Mouse (Mus musculus) E14TG2a.4 (cell line): ENCODE data around the gene Aptx.

Source experiments
- CTCF ChIP-seq: conservative IDR thresholded peaks from 2 replicates; pipeline ENCODE4 v1.5.1; 2014; ENCODE audit warnings: low read length
- NANOG ChIP-seq: IDR thresholded peaks from 2 replicates; pipeline ENCODE4 v1.6.1; 2014; ENCODE audit warnings: borderline replicate concordance, low read length, mixed read lengths

DNA sequence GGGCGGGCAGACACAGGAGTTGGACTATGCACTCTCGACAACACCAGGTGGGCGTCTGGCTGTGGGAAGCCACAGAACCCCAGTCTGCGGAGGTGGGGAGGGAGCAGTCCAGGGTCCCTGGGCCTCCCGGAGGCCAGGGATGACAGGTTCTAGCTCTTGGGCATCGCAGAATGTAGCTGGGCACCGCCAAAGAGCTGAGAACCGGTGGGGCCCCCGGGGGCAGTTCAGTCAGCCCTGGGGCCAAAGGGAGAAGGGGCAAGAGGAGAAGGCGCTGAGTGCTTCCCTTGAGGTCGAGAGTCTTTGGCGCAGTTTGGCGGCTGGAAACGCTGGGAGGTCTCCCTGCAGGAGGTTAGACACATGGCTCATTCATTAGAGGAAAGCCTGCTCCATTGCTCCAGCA is 26.7 kb downstream of the Aptx start:
- no peak for TF ChIP-seq CTCF
- no peak for TF ChIP-seq NANOG
